Mouse (Mus musculus) midbrain, embryonic 11.5 days (tissue): ENCODE data around the gene Xpnpep1. TPM values are rescaled to one million over a fixed set of nuclear protein-coding genes. Genes with fewer than 3 reads are reported as not detected.

Experiments used
- ATAC-seq: fragments of 200-750 bp; cut with Nextera tagmentation; 2 replicates; pipeline ENCODE4 v1.8.0; 2017; ENCODE audit warnings: moderate TSS enrichment, moderate library complexity; ENCODE audit not compliant: low FRiP score
- DNase-seq: peaks from one replicate; pipeline ENCODE4 v3.0.0; 2015; ENCODE audit warnings: low spot score; ENCODE audit errors: missing footprints
- H3K27ac ChIP-seq: fragments of 300-500 bp; sonication (generic); 2 replicates; pipeline ENCODE4 v1.5.1; 2014; ENCODE audit warnings: low read depth, low read length
- H3K27me3 ChIP-seq: fragments of 300-500 bp; sonication (generic); 2 replicates; pipeline ENCODE4 v1.6.1; 2014; ENCODE audit warnings: mild to moderate bottlenecking, low read length, moderate library complexity, mixed read lengths; ENCODE audit not compliant: control insufficient read depth, insufficient read depth
- H3K36me3 ChIP-seq: fragments of 300-500 bp; sonication (generic); 2 replicates; pipeline ENCODE4 v1.6.1; 2014; ENCODE audit warnings: mild to moderate bottlenecking, low read length, moderate library complexity, mixed read lengths; ENCODE audit not compliant: control insufficient read depth, insufficient read depth
- H3K4me1 ChIP-seq: fragments of 300-500 bp; sonication (generic); 2 replicates; pipeline ENCODE4 v1.6.1; 2014; ENCODE audit warnings: low read length; ENCODE audit not compliant: control insufficient read depth, insufficient read depth
- H3K4me2 ChIP-seq: fragments of 300-500 bp; sonication (generic); 2 replicates; pipeline ENCODE4 v1.6.1; 2014; ENCODE audit warnings: mild to moderate bottlenecking, moderate library complexity
- H3K4me3 ChIP-seq: fragments of 300-500 bp; sonication (generic); 2 replicates; pipeline ENCODE4 v1.5.1; 2014; ENCODE audit warnings: low read depth, low read length
- H3K9ac ChIP-seq: fragments of 300-500 bp; sonication (generic); 2 replicates; pipeline ENCODE4 v1.6.1; 2014; ENCODE audit warnings: low read length
- H3K9me3 ChIP-seq: fragments of 300-500 bp; sonication (generic); 2 replicates; pipeline ENCODE4 v1.6.1; 2016; ENCODE audit warnings: low read length; ENCODE audit not compliant: control insufficient read depth
- WGBS: fragments of 180-500 bp; shearing (Covaris S2); extraction: QIAGEN DNeasy Blood & Tissue Kit; methylation state at CpG from one replicate; pipeline ENCODE4 v1.1.7; 2014; 5-methylcytosine and 5-hydroxymethylcytosine counted together
- polyA plus RNA-seq: library from polyadenylated mRNA; unstranded; fragments of >200 nt; fragmentation: Nextera tagmentation; extraction: Ambion mirVana; gene quantifications from 2 replicates; pipeline ENCODE4 v1.2.1, GENCODE M21; 2014

Xpnpep1 gene
- polyA plus RNA-seq, 1 experiment from 2014 or later: 150 TPM

- no peak overlapping the region for H3K27ac ChIP-seq
- H3K36me3 ChIP-seq: peaks cover 17% of the 10 kb centered on the region
- ATAC-seq (no peak), DNase-seq (no peak)
- no peak overlapping the region for H3K4me2 ChIP-seq
- H3K9me3 ChIP-seq: no peaks in the 10 kb centered on the region
- H3K4me1 ChIP-seq: no peaks in the 10 kb centered on the region
- no peak overlapping the region for H3K4me3 ChIP-seq
- WGBS: 94% methylated on average over 23 of the region's 23 CpGs
- no peak overlapping the region for H3K9ac ChIP-seq
- no peaks in the 10 kb centered on the region for H3K27me3 ChIP-seq
Measured at GRCm38 (mm10) chr19:53002166-53003095, 37.6 kb downstream of the Xpnpep1 start.

GRCm38 (mm10) chr19:52992880-52993440, 47.1 kb downstream of the Xpnpep1 start:
- Histone ChIP-seq H3K27ac (no peak overlapping the region), H3K9ac (no peak overlapping the region), H3K9me3 (no peaks in the 10 kb centered on the region), H3K27me3 (no peaks in the 10 kb centered on the region), H3K4me2 (no peak overlapping the region), H3K4me1 (no peaks in the 10 kb centered on the region), H3K36me3 (peaks cover 17% of the 10 kb centered on the region), H3K4me3 (no peak overlapping the region)
- WGBS: 79% methylated on average over 11 of the region's 11 CpGs
- DNase-seq (peak; percentile 89), ATAC-seq (peak; percentile 69)

- no peaks in the 10 kb centered on the region for H3K4me1 ChIP-seq
- H3K4me3 ChIP-seq: no peak overlapping the region
- no peak for ATAC-seq
- peaks cover 17% of the 10 kb centered on the region for H3K36me3 ChIP-seq
- H3K9ac ChIP-seq: no peak overlapping the region
- no peak for DNase-seq
- 92% methylated on average over 10 of the region's 10 CpGs for WGBS
- H3K4me2 ChIP-seq: no peak overlapping the region
- no peak overlapping the region for H3K27ac ChIP-seq
- H3K27me3 ChIP-seq: no peaks in the 10 kb centered on the region
- H3K9me3 ChIP-seq: no peaks in the 10 kb centered on the region
Measured at GRCm38 (mm10) chr19:52991924-52992323, 48.1 kb downstream of the Xpnpep1 start.

- H3K4me2 ChIP-seq: no peak overlapping the region
- WGBS: 82% methylated on average over 12 of the region's 12 CpGs
- no peaks in the 10 kb centered on the region for H3K27me3 ChIP-seq
- ATAC-seq (no peak), DNase-seq (no peak)
- H3K4me1 ChIP-seq: no peaks in the 10 kb centered on the region
- no peak overlapping the region for H3K9ac ChIP-seq
- H3K36me3 ChIP-seq: no peaks in the 10 kb centered on the region
- H3K9me3 ChIP-seq: no peaks in the 10 kb centered on the region
- H3K4me3 ChIP-seq: no peak overlapping the region
- no peak overlapping the region for H3K27ac ChIP-seq
Measured at GRCm38 (mm10) chr19:52979020-52979711, 60.8 kb downstream of the Xpnpep1 start.

GRCm38 (mm10) chr19:52975564-52976185, 64.3 kb downstream of the Xpnpep1 start:
- Histone ChIP-seq H3K4me3 (no peak overlapping the region), H3K27ac (no peak overlapping the region)
- WGBS: 51% methylated on average over 15 of the region's 15 CpGs

GRCm38 (mm10) chr19:52966339-52966738, 73.7 kb downstream of the Xpnpep1 start:
- 31% methylated on average over 8 of the region's 8 CpGs for WGBS
- H3K4me1 ChIP-seq: no peaks in the 10 kb centered on the region

More at GRCm38 (mm10) chr19:52975564-52976185, 64.3 kb downstream of the Xpnpep1 start:
- Histone ChIP-seq H3K4me2 (no peak overlapping the region), H3K27me3 (no peaks in the 10 kb centered on the region), H3K4me1 (no peaks in the 10 kb centered on the region), H3K9ac (no peak overlapping the region), H3K9me3 (no peaks in the 10 kb centered on the region; the same call in 1 of the 2 replicates), H3K36me3 (no peaks in the 10 kb centered on the region)
- peak; percentile 97 for DNase-seq
- peak; percentile 73 for ATAC-seq

GRCm38 (mm10) chr19:52962745-52963144, 77.3 kb downstream of the Xpnpep1 start:
- no peak for ATAC-seq
- H3K27ac ChIP-seq: no peak overlapping the region
- H3K4me3 ChIP-seq: no peak overlapping the region
- H3K9me3 ChIP-seq: no peaks in the 10 kb centered on the region
- H3K36me3 ChIP-seq: no peaks in the 10 kb centered on the region
- no peak for DNase-seq
- 88% methylated on average over 2 of the region's 2 CpGs for WGBS
- no peak overlapping the region for H3K9ac ChIP-seq
- H3K27me3 ChIP-seq: no peaks in the 10 kb centered on the region
- H3K4me2 ChIP-seq: no peak overlapping the region
- H3K4me1 ChIP-seq: no peaks in the 10 kb centered on the region

More at GRCm38 (mm10) chr19:52966339-52966738, 73.7 kb downstream of the Xpnpep1 start:
- Histone ChIP-seq H3K9me3 (no peaks in the 10 kb centered on the region), H3K4me3 (no peak overlapping the region), H3K36me3 (no peaks in the 10 kb centered on the region), H3K9ac (no peak overlapping the region), H3K4me2 (no peak overlapping the region), H3K27ac (no peak overlapping the region), H3K27me3 (no peaks in the 10 kb centered on the region)
- DNase-seq (no peak), ATAC-seq (no peak)

- no peak overlapping the region; the same call in 1 of the 2 replicates for H3K4me3 ChIP-seq
- H3K4me1 ChIP-seq: no peaks in the 10 kb centered on the region
- peak overlapping the region; percentile 42 for H3K4me2 ChIP-seq
- H3K9ac ChIP-seq: peak overlapping the region; percentile 32
- H3K27me3 ChIP-seq: no peaks in the 10 kb centered on the region
- no peaks in the 10 kb centered on the region for H3K9me3 ChIP-seq
- no peak overlapping the region for H3K27ac ChIP-seq
- peak; percentile 85 for ATAC-seq
- DNase-seq: peak; percentile 93
- H3K36me3 ChIP-seq: no peaks in the 10 kb centered on the region
- 13% methylated on average over 25 of the region's 25 CpGs for WGBS
Measured at GRCm38 (mm10) chr19:52922678-52923495, 117.1 kb downstream of the Xpnpep1 start.
